Mouse (Mus musculus) heart, embryonic 14.5 days (tissue): ENCODE measurements at regions not wholly inside any gene's neighbourhood (a gene's known extent, or its start where the extent isn't known, plus 50 kb on each side); places are given as distances from the start of the nearest gene placed in this dataset.
A peak's percentile ranks its signal among the peaks of the same experiment; 100 is the strongest.

Experiments
- ATAC-seq: fragments of 200-750 bp; cut with Nextera tagmentation; 2 replicates; pipeline ENCODE4 v1.8.0; 2017; ENCODE audit warnings: low read depth, moderate TSS enrichment; ENCODE audit not compliant: insufficient number of reproducible peaks, insufficient read depth, low FRiP score
- H3K27ac ChIP-seq, 2 experiments: fragments of 200-500 bp in 1 of 2; fragments of 300-500 bp in 1 of 2; sonication (generic) in 1 of 2; replicated peaks in 1 of 2; 2 replicates each; pipeline ENCODE4 v1.5.1; 2012 to 2014; ENCODE audit warnings: low read depth in 2 of 2, low read length in 2 of 2, control low read depth in 1 of 2, mild to moderate bottlenecking in 1 of 2, mixed read lengths in 1 of 2; ENCODE audit not compliant: control insufficient read depth in 1 of 2, insufficient read depth in 1 of 2
- H3K27me3 ChIP-seq: fragments of 300-500 bp; sonication (generic); 2 replicates; pipeline ENCODE4 v1.6.1; 2014; ENCODE audit warnings: mild to moderate bottlenecking, low read length, control low read depth; ENCODE audit not compliant: control insufficient read depth, insufficient read depth
- H3K36me3 ChIP-seq: fragments of 300-500 bp; sonication (generic); 2 replicates; pipeline ENCODE4 v1.6.1; 2014; ENCODE audit warnings: mild to moderate bottlenecking, control low read depth, low read length, mixed read lengths; ENCODE audit not compliant: control insufficient read depth, insufficient read depth
- H3K4me1 ChIP-seq, 2 experiments: fragments of 200-500 bp in 1 of 2; fragments of 300-500 bp in 1 of 2; sonication (generic) in 1 of 2; 2 replicates each; pipeline ENCODE4 v1.6.1; 2012 to 2014; ENCODE audit warnings: low read length in 2 of 2, control low read depth in 1 of 2, mixed read lengths in 1 of 2; ENCODE audit not compliant: control insufficient read depth in 2 of 2, insufficient read depth in 2 of 2
- H3K4me2 ChIP-seq: fragments of 300-500 bp; sonication (generic); 2 replicates; pipeline ENCODE4 v1.6.1; 2014; ENCODE audit warnings: mild to moderate bottlenecking, low read length
- H3K4me3 ChIP-seq, 2 experiments: fragments of 200-500 bp in 1 of 2; fragments of 300-500 bp in 1 of 2; sonication (generic) in 1 of 2; 2 replicates each; pipeline ENCODE4 v1.5.1; 2012 to 2014; ENCODE audit warnings: low read length in 2 of 2, mild to moderate bottlenecking in 2 of 2, control low read depth in 1 of 2, low read depth in 1 of 2, moderate library complexity in 1 of 2; ENCODE audit not compliant: control insufficient read depth in 1 of 2, insufficient read depth in 1 of 2
- H3K9ac ChIP-seq: fragments of 300-500 bp; sonication (generic); 2 replicates; pipeline ENCODE4 v1.6.1; 2014; ENCODE audit warnings: mild to moderate bottlenecking, low read length
- H3K9me3 ChIP-seq: fragments of 300-500 bp; sonication (generic); 2 replicates; pipeline ENCODE4 v1.6.1; 2016; ENCODE audit warnings: low read length, control low read depth; ENCODE audit not compliant: control insufficient read depth
- WGBS: fragments of 180-500 bp; shearing (Covaris S2); extraction: QIAGEN DNeasy Blood & Tissue Kit; methylation state at CpG from one replicate; pipeline ENCODE4 v1.1.7; 2014; 5-methylcytosine and 5-hydroxymethylcytosine counted together

DNA sequence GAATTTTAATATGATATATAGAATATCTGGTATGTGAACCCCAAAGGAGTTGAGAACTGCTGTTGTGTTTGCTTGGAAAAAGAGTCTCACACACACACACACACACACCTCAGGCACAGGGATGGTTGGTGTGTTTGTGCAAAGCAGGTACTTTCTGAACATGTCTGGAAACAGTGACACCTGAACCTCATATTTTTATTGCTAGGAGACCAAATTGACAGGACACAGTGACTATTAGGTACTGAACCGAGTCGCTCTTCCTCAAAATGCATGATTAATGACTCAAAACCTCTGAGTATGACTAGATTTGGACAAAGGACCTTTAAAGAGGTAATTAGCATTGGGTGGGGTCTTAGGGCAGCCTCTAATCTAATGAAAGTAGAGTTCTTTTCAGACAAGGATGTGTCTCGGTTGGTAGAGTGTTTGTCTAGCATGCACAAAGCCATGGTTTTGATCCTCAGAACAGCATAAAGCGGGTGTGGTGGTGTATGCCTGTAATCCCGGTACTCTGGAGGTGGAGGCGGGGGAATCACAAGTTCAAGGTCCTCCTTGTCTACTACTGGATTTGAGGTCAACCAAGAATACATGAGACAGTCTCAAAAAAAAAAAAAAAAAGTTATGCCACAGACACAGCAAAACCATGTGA is 191.0 kb upstream of the Map3k1 start:
- no peak for ATAC-seq

DNA sequence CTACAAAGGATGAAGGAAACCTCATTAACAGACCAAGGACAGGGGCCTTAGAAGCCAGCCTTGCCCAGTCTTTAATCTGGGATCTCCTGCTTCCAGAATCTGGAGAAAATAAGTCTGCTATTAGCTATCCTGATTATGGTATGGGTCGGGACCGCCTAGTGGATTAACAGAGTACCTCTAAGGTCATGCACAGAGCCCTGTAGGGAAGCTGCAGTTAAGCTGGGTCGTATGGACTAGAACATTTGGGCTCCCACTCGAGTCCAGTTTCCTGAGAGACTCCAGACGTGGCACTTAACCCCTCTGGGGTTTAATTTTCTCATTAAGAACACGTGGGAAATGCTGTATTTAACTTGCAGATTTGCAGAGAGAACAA is 191.5 kb upstream of the Map3k1 start:
- Histone ChIP-seq H3K27ac (no peak overlapping the region), H3K4me3 (no peak overlapping the region), H3K36me3 (no peaks in the 10 kb centered on the region), H3K27me3 (no peaks in the 10 kb centered on the region), H3K4me2 (no peak overlapping the region), H3K9ac (no peak overlapping the region), H3K9me3 (no peaks in the 10 kb centered on the region), H3K4me1 (peaks cover 15 to 19% of the 10 kb centered on the region in 2 experiments)
- no peak for ATAC-seq
- 66% methylated on average over 6 of the region's 6 CpGs for WGBS

More for the DNA sequence above, 191.0 kb upstream of the Map3k1 start:
- Histone ChIP-seq H3K27ac (no peak overlapping the region), H3K27me3 (no peaks in the 10 kb centered on the region), H3K36me3 (no peaks in the 10 kb centered on the region), H3K4me2 (no peak overlapping the region), H3K9me3 (no peaks in the 10 kb centered on the region), H3K9ac (no peak overlapping the region), H3K4me3 (no peak overlapping the region), H3K4me1 (peaks cover 15 to 19% of the 10 kb centered on the region in 2 experiments)
- WGBS: 90% methylated on average over 6 of the region's 6 CpGs

DNA sequence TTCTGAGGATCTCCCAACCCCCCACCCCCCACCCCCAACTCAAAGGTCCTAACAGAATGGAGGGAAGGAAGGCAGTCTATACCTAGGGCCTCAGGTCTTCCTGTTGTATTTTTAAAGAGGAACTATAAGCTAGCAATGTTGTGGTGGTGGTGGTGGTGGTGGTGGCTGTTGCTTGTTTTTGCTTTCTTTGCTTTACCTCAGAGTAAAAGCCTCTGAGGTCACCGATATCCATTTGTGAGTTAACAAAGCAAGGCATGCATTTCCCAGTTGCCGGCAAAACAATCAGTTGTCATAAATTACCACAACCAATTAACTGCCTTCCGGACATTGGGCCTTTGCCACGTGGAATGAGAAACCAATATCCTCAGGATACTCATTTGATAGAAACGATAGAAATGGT is 191.9 kb upstream of the Map3k1 start:
- 84% methylated on average over 5 of the region's 5 CpGs for WGBS
- no peak for ATAC-seq
- Histone ChIP-seq H3K27me3 (no peaks in the 10 kb centered on the region), H3K9me3 (no peaks in the 10 kb centered on the region), H3K4me1 (peaks cover 15 to 19% of the 10 kb centered on the region in 2 experiments), H3K27ac (no peak overlapping the region), H3K36me3 (no peaks in the 10 kb centered on the region), H3K9ac (no peak overlapping the region), H3K4me3 (no peak overlapping the region), H3K4me2 (no peak overlapping the region)

GRCm38 (mm10) chr13:112001155-112002025 is 192.6 kb upstream of the Map3k1 start:
- Histone ChIP-seq H3K4me3 (no peak overlapping the region), H3K36me3 (no peaks in the 10 kb centered on the region), H3K9ac (no peak overlapping the region), H3K27me3 (no peaks in the 10 kb centered on the region), H3K9me3 (no peaks in the 10 kb centered on the region), H3K4me2 (no peak overlapping the region), H3K27ac (no peak overlapping the region), H3K4me1 (peaks cover 15 to 19% of the 10 kb centered on the region in 2 experiments)
- 55% methylated on average over 20 of the region's 20 CpGs for WGBS
- no peak for ATAC-seq

GRCm38 (mm10) chr13:112002661-112003347 is 194.0 kb upstream of the Map3k1 start:
- no peak overlapping the region for H3K9ac ChIP-seq
- H3K4me2 ChIP-seq: peak overlapping the region; percentile 30
- H3K9me3 ChIP-seq: no peaks in the 10 kb centered on the region
- peaks cover 12 to 13% of the 10 kb centered on the region in 2 experiments for H3K4me1 ChIP-seq
- peak overlapping the region; percentile 11 to 68; a peak in 2 of 4 replicates for H3K27ac ChIP-seq
- H3K36me3 ChIP-seq: no peaks in the 10 kb centered on the region
- peak; percentile 51 for ATAC-seq
- 25% methylated on average over 15 of the region's 15 CpGs for WGBS
- no peaks in the 10 kb centered on the region for H3K27me3 ChIP-seq
- H3K4me3 ChIP-seq: no peak overlapping the region

DNA sequence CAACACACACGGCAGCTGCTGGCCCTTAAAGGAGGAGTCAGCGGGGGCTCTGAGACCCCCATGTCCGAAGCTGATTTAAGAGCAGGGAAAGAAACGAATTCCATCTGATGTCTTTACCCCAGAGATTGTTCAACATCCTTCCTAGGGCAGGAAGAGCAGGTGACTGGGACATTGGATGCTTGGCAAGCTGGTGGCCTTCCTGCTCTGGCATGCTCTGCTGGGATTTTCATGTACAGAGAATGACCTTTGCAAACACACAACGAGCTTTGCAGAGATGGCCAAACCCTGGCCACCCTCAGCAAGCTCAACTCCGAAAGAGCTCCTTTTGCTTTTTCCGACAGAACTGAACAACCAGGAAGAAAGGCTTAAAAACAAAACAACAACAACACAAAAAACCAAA is 194.7 kb upstream of the Map3k1 start:
- Histone ChIP-seq H3K4me1 (peaks cover 12 to 13% of the 10 kb centered on the region in 2 experiments), H3K9ac (no peak overlapping the region), H3K36me3 (no peaks in the 10 kb centered on the region), H3K27me3 (no peaks in the 10 kb centered on the region), H3K9me3 (no peaks in the 10 kb centered on the region), H3K4me2 (no peak overlapping the region), H3K4me3 (no peak overlapping the region), H3K27ac (peak overlapping the region in 1 of 2 experiments; percentile 68; a peak in 1 of 4 replicates)
- ATAC-seq: no peak
- WGBS: 66% methylated on average over 7 of the region's 7 CpGs

GRCm38 (mm10) chr13:112004126-112004525 is 195.3 kb upstream of the Map3k1 start:
- no peak for ATAC-seq
- H3K9me3 ChIP-seq: no peaks in the 10 kb centered on the region
- no peaks in the 10 kb centered on the region for H3K27me3 ChIP-seq
- no peak overlapping the region for H3K9ac ChIP-seq
- no peak overlapping the region for H3K4me3 ChIP-seq
- no peaks in the 10 kb centered on the region for H3K36me3 ChIP-seq
- peaks cover 12 to 13% of the 10 kb centered on the region in 2 experiments for H3K4me1 ChIP-seq
- no peak overlapping the region for H3K27ac ChIP-seq
- no peak overlapping the region for H3K4me2 ChIP-seq
- 92% methylated on average over 3 of the region's 3 CpGs for WGBS
